ENCODE assay signal across 9 mouse cellular contexts in the genomic region with DNA sequence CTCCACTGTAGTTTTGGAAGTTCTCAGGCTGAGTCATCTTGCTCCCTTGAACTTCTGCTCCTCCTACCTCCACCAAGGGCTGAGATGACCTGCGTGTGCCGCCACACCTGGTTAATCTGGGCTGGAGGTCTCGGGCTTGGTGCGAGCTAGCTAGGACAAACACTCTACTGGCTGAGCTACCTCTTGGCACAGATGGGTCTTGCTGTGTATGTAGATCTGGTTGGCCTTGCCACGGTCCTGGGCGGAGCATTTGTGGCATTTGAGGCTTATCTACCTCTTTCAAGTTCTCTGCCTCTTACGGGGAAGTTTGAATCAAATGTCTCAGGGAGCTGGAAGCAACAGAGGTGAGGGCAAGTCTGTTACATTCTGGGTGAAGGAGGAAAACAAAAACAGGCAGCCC. TPM values are rescaled to one million over a fixed set of nuclear protein-coding genes. Genes with fewer than 3 reads are reported as not detected.
DNase-seq lines count a peak whose midpoint lies in the region; ATAC-seq and TF ChIP-seq lines count a peak whose summit lies in the region.
"Had no signal": no experiment of that assay in that cellular context is flagged by ENCODE, and none has a peak within 500 bp of the region (broad histone marks: within the 10 kb centered on the region; RNA-seq: fewer than 3 reads in every experiment).

No protein-coding gene starts in this region.

- no peak overlapping the region; the same call in 1 of the 2 replicates for H3K4me2 ChIP-seq in forebrain, embryonic 12.5 days
- H3K4me2 ChIP-seq in forebrain, postnatal 0 days (ENCODE audit: low read depth), result no peak overlapping the region
- no peak overlapping the region for H3K4me2 ChIP-seq in kidney, embryonic 16.5 days (replicated peaks; ENCODE audit: low read depth, low read length)
- H3K4me2 ChIP-seq in stomach, embryonic 16.5 days (ENCODE audit: low read depth, low read length), result no peak overlapping the region
- H3K4me2 ChIP-seq: embryonic facial prominence, embryonic 15.5 days had no signal

- peak overlapping the region; percentile 19; the same call in 1 of the 2 replicates for H3K27ac ChIP-seq in forebrain, embryonic 12.5 days
- H3K27ac ChIP-seq in forebrain, postnatal 0 days (ENCODE audit: low read depth, low read length), result no peak overlapping the region
- H3K27ac ChIP-seq in spleen, adult 2 months (ENCODE audit: insufficient read depth, low read length), result peak overlapping the region; percentile 30; the same call in 1 of the 2 replicates
- peak overlapping the region; percentile 82 for H3K27ac ChIP-seq in kidney, embryonic 16.5 days (ENCODE audit: low read length)
- H3K27ac ChIP-seq in stomach, embryonic 16.5 days (ENCODE audit: low read length), result peak overlapping the region; percentile 81
- H3K27ac ChIP-seq: embryonic facial prominence, embryonic 15.5 days had no signal

- WGBS in forebrain, embryonic 12.5 days, result 83% methylated on average over 7 of the region's 7 CpGs
- whole genome bisulfite sequencing in forebrain, postnatal 0 days, result 70% methylated on average over 7 of the region's 7 CpGs
- 50% methylated on average over 7 of the region's 7 CpGs for WGBS in spleen, adult 2 months
- 74% methylated on average over 7 of the region's 7 CpGs for WGBS in kidney, embryonic 16.5 days
- WGBS in stomach, embryonic 16.5 days, result 44% methylated on average over 7 of the region's 7 CpGs

- H3K9ac ChIP-seq in forebrain, embryonic 12.5 days, result peak overlapping the region; percentile 29; the same call in 1 of the 2 replicates
- no peak overlapping the region for H3K9ac ChIP-seq in forebrain, postnatal 0 days
- no peak overlapping the region; the same call in 1 of the 2 replicates for H3K9ac ChIP-seq in kidney, embryonic 16.5 days (replicated peaks; ENCODE audit: low read length)
- H3K9ac ChIP-seq in stomach, embryonic 16.5 days (ENCODE audit: low read length), result no peak overlapping the region
- H3K9ac ChIP-seq: embryonic facial prominence, embryonic 15.5 days had no signal

- TF ChIP-seq POLR2A in spleen, adult 2 months (IDR thresholded peaks at IDR 0.05; ENCODE audit: low read depth, low read length), result no peak

- no peak for ATAC-seq in forebrain, embryonic 12.5 days (ENCODE audit: low FRiP score)
- ATAC-seq in forebrain, postnatal 0 days, result no peak
- ATAC-seq in kidney, embryonic 16.5 days (ENCODE audit: low FRiP score, low TSS enrichment), result no peak
- ATAC-seq in stomach, embryonic 16.5 days (ENCODE audit: insufficient read depth, low FRiP score), result peak; percentile 42; the same call in 1 of the 2 replicates

- no peaks in the 10 kb centered on the region for H3K9me3 ChIP-seq in forebrain, embryonic 12.5 days
- no peaks in the 10 kb centered on the region for H3K9me3 ChIP-seq in forebrain, postnatal 0 days (ENCODE audit: low read length)
- H3K9me3 ChIP-seq in kidney, embryonic 16.5 days (ENCODE audit: low read length), result no peaks in the 10 kb centered on the region
- no peaks in the 10 kb centered on the region for H3K9me3 ChIP-seq in stomach, embryonic 16.5 days (replicated peaks; ENCODE audit: control insufficient read depth, low read length)
- H3K9me3 ChIP-seq: embryonic facial prominence, embryonic 15.5 days had no signal

- H3K36me3 ChIP-seq in forebrain, embryonic 12.5 days (replicated peaks), result peaks cover 40% of the 10 kb centered on the region
- peaks cover 32% of the 10 kb centered on the region for H3K36me3 ChIP-seq in forebrain, postnatal 0 days (ENCODE audit: insufficient read depth)
- peaks cover 16% of the 10 kb centered on the region for H3K36me3 ChIP-seq in spleen, adult 2 months (ENCODE audit: control insufficient read depth, insufficient read depth, low read length)
- 0 out of 2 replicates have a peak, but pooled peaks cover 22% of the 10 kb centered on the region for H3K36me3 ChIP-seq in kidney, embryonic 16.5 days (ENCODE audit: insufficient read depth, low read length)
- H3K36me3 ChIP-seq in stomach, embryonic 16.5 days (ENCODE audit: control insufficient read depth, insufficient read depth, low read length), result no peaks in the 10 kb centered on the region

- no peak overlapping the region for H3K4me3 ChIP-seq in forebrain, embryonic 12.5 days (replicated peaks)
- H3K4me3 ChIP-seq in forebrain, postnatal 0 days (ENCODE audit: low read depth, low read length), result no peak overlapping the region
- H3K4me3 ChIP-seq in spleen, adult 2 months (ENCODE audit: extremely low read depth, insufficient read depth, insufficient read length), result no peak overlapping the region
- no peak overlapping the region for H3K4me3 ChIP-seq in kidney, embryonic 16.5 days (ENCODE audit: low read length)
- no peak overlapping the region for H3K4me3 ChIP-seq in stomach, embryonic 16.5 days (replicated peaks; ENCODE audit: low read length)
- H3K4me3 ChIP-seq: embryonic facial prominence, embryonic 15.5 days had no signal

- peaks cover 96% of the 10 kb centered on the region for H3K4me1 ChIP-seq in forebrain, embryonic 12.5 days
- peaks cover 47% of the 10 kb centered on the region for H3K4me1 ChIP-seq in forebrain, postnatal 0 days (ENCODE audit: insufficient read depth)
- H3K4me1 ChIP-seq in spleen, adult 2 months (ENCODE audit: control insufficient read depth, insufficient read depth, insufficient read length), result peaks cover 29% of the 10 kb centered on the region; the same call in 1 of the 2 replicates
- peaks cover 100% of the 10 kb centered on the region for H3K4me1 ChIP-seq in kidney, embryonic 16.5 days (ENCODE audit: insufficient read depth, low read length)
- peaks cover 83% of the 10 kb centered on the region for H3K4me1 ChIP-seq in stomach, embryonic 16.5 days (ENCODE audit: control insufficient read depth, insufficient read depth, low read length)

- no peak for TF ChIP-seq CTCF in forebrain, postnatal 0 days (IDR thresholded peaks at IDR 0.05; ENCODE audit: low read depth)
- TF ChIP-seq CTCF in spleen, adult 2 months (IDR thresholded peaks at IDR 0.05; ENCODE audit: extremely low read depth, insufficient read depth, insufficient read length, insufficient replicate concordance), result no peak

- H3K27me3 ChIP-seq in forebrain, embryonic 12.5 days, result no peaks in the 10 kb centered on the region
- no peaks in the 10 kb centered on the region for H3K27me3 ChIP-seq in forebrain, postnatal 0 days (ENCODE audit: insufficient read depth, low read length)
- no peaks in the 10 kb centered on the region for H3K27me3 ChIP-seq in spleen, adult 2 months (ENCODE audit: control insufficient read depth, insufficient read depth, low read length)
- H3K27me3 ChIP-seq in kidney, embryonic 16.5 days (ENCODE audit: insufficient read depth, low read length), result no peaks in the 10 kb centered on the region
- H3K27me3 ChIP-seq in stomach, embryonic 16.5 days (ENCODE audit: control insufficient read depth, insufficient read depth, low read length), result no peaks in the 10 kb centered on the region
- H3K27me3 ChIP-seq: embryonic facial prominence, embryonic 15.5 days had no signal

- DNase-seq in forebrain, postnatal 0 days, result no peak
- peak in 1 of 2 experiments; percentile 41 for DNase-seq in spleen, adult 2 months (ENCODE audit: low read depth in 1 of 2, low spot score in 2 of 2)
- no peak for DNase-seq in spleen, postnatal 14 days (ENCODE audit: low spot score in 2 of 2)
- DNase-seq in right cerebral cortex, postnatal 14 days, result no peak
- no peak for DNase-seq in retina, embryonic 14.5 days (ENCODE audit: low spot score)

RNA-seq across cellular contexts. Expression of a gene that starts 11.6 kb away (rescaled TPM):
- polyA plus RNA-seq in forebrain, embryonic 12.5 days (2016; fragmentation: Nextera tagmentation; extraction: Ambion mirVana), result 103 and 109 TPM in 2 replicates
- 142 and 153 TPM in 2 replicates for total RNA-seq in forebrain, postnatal 0 days (2014; rRNA removed)
- 117 and 152 TPM in 2 replicates for polyA plus RNA-seq in forebrain, postnatal 0 days (2015; fragmentation: Nextera tagmentation; extraction: Ambion mirVana)
- polyA plus RNA-seq in spleen, adult 2 months (2012; rRNA removed), result 69.4 and 75.2 TPM in 2 replicates
- polyA plus RNA-seq in kidney, embryonic 16.5 days (2015; fragmentation: Nextera tagmentation; extraction: Ambion mirVana), result 133 TPM in 2 replicates
- 130 and 143 TPM in 2 replicates for polyA plus RNA-seq in stomach, embryonic 16.5 days (2015; fragmentation: Nextera tagmentation; extraction: Ambion mirVana)

RNA-seq across cellular contexts. Expression of a gene that starts 28.1 kb away (rescaled TPM):
- 392 and 426 TPM in 2 replicates for polyA plus RNA-seq in forebrain, embryonic 12.5 days (2016; fragmentation: Nextera tagmentation; extraction: Ambion mirVana)
- total RNA-seq in forebrain, postnatal 0 days (2014; rRNA removed), result 310 and 470 TPM in 2 replicates
- polyA plus RNA-seq in forebrain, postnatal 0 days (2015; fragmentation: Nextera tagmentation; extraction: Ambion mirVana), result 346 and 490 TPM in 2 replicates
- 96.9 and 98.1 TPM in 2 replicates for polyA plus RNA-seq in spleen, adult 2 months (2012; rRNA removed)
- 428 and 460 TPM in 2 replicates for polyA plus RNA-seq in kidney, embryonic 16.5 days (2015; fragmentation: Nextera tagmentation; extraction: Ambion mirVana)
- 439 and 586 TPM in 2 replicates for polyA plus RNA-seq in stomach, embryonic 16.5 days (2015; fragmentation: Nextera tagmentation; extraction: Ambion mirVana)

RNA-seq across cellular contexts. Expression of a gene that starts 30.2 kb away (rescaled TPM):
- 15.1 and 17.0 TPM in 2 replicates for polyA plus RNA-seq in forebrain, embryonic 12.5 days (2016; fragmentation: Nextera tagmentation; extraction: Ambion mirVana)
- total RNA-seq in forebrain, postnatal 0 days (2014; rRNA removed), result 21.0 and 24.8 TPM in 2 replicates
- polyA plus RNA-seq in forebrain, postnatal 0 days (2015; fragmentation: Nextera tagmentation; extraction: Ambion mirVana), result 28.6 and 31.5 TPM in 2 replicates
- polyA plus RNA-seq in spleen, adult 2 months (2012; rRNA removed), result 1.8 and 3.1 TPM in 2 replicates
- 4.3 and 6.7 TPM in 2 replicates for polyA plus RNA-seq in kidney, embryonic 16.5 days (2015; fragmentation: Nextera tagmentation; extraction: Ambion mirVana)
- polyA plus RNA-seq in stomach, embryonic 16.5 days (2015; fragmentation: Nextera tagmentation; extraction: Ambion mirVana), result 3.7 and 3.8 TPM in 2 replicates

RNA-seq across cellular contexts. Expression of a gene that starts 34.6 kb away (rescaled TPM):
- polyA plus RNA-seq in forebrain, embryonic 12.5 days (2016; fragmentation: Nextera tagmentation; extraction: Ambion mirVana), result 0.55 and 1.0 TPM in 2 replicates
- not detected in 2 replicates for total RNA-seq in forebrain, postnatal 0 days (2014; rRNA removed)
- polyA plus RNA-seq in forebrain, postnatal 0 days (2015; fragmentation: Nextera tagmentation; extraction: Ambion mirVana), result 0.27 and 0.33 TPM in 2 replicates
- polyA plus RNA-seq in spleen, adult 2 months (2012; rRNA removed), result not detected in 2 replicates
- polyA plus RNA-seq in kidney, embryonic 16.5 days (2015; fragmentation: Nextera tagmentation; extraction: Ambion mirVana), result 0.27 and 0.31 TPM in 2 replicates
- not detected in 2 replicates for polyA plus RNA-seq in stomach, embryonic 16.5 days (2015; fragmentation: Nextera tagmentation; extraction: Ambion mirVana)

RNA-seq across cellular contexts. Expression of a gene that starts 44.0 kb away (rescaled TPM):
- 21.5 and 22.4 TPM in 2 replicates for polyA plus RNA-seq in forebrain, embryonic 12.5 days (2016; fragmentation: Nextera tagmentation; extraction: Ambion mirVana)
- total RNA-seq in forebrain, postnatal 0 days (2014; rRNA removed), result 15.2 and 15.5 TPM in 2 replicates
- 7.8 and 11.8 TPM in 2 replicates for polyA plus RNA-seq in forebrain, postnatal 0 days (2015; fragmentation: Nextera tagmentation; extraction: Ambion mirVana)
- polyA plus RNA-seq in spleen, adult 2 months (2012; rRNA removed), result 6.7 TPM in 2 replicates
- 15.1 and 18.4 TPM in 2 replicates for polyA plus RNA-seq in kidney, embryonic 16.5 days (2015; fragmentation: Nextera tagmentation; extraction: Ambion mirVana)
- 15.0 and 16.3 TPM in 2 replicates for polyA plus RNA-seq in stomach, embryonic 16.5 days (2015; fragmentation: Nextera tagmentation; extraction: Ambion mirVana)
